Mouse (Mus musculus) layer of hippocampus, adult 18-20 months (tissue): ENCODE measurements around the gene Kcnh2. TPM values are rescaled to one million over a fixed set of nuclear protein-coding genes. Genes with fewer than 3 reads are reported as not detected.

ENCODE experiments used
- total RNA-seq, 2 experiments: library from RNA; stranded (reverse); gene quantifications; 2 replicates each; pipeline ENCODE4 v1.2.3; 2021

Gene Kcnh2
- total RNA-seq, 2 experiments from 2014 or later: 23.0 to 26.8 TPM

Other genes starting within 250 kb of the Kcnh2 start
- gene Nupl2, start 186.6 kb downstream of the Kcnh2 start, total RNA-seq: 1 to 10 TPM; 9.0 to 9.7 TPM
- gene Nos3, start 13.2 kb upstream of the Kcnh2 start, total RNA-seq: 1 to 10 TPM; 6.8 to 7.0 TPM
- 1 to 10 TPM; 3.0 to 3.7 TPM for gene Atg9b, start 40.5 kb upstream of the Kcnh2 start, total RNA-seq
- gene Abcb8, start 42.1 kb upstream of the Kcnh2 start, total RNA-seq: 10 to 100 TPM; 57.0 to 60.1 TPM
- under 1 TPM; 0.27 to 0.53 TPM for gene Asic3, start 61.8 kb upstream of the Kcnh2 start, total RNA-seq
- gene Cdk5, start 71.9 kb upstream of the Kcnh2 start, total RNA-seq: 100 to 1,000 TPM; 126 to 133 TPM
- 10 to 100 TPM; 30.1 to 30.8 TPM for gene Slc4a2, start 72.2 kb upstream of the Kcnh2 start, total RNA-seq
- gene Fastk, start 93.7 kb upstream of the Kcnh2 start, total RNA-seq: 100 to 1,000 TPM; 109 to 115 TPM
- gene Tmub1, start 96.2 kb upstream of the Kcnh2 start, total RNA-seq: 10 to 100 TPM; 21.8 to 23.7 TPM
- gene Agap3, start 100.6 kb upstream of the Kcnh2 start, total RNA-seq: 100 to 1,000 TPM; 673 to 687 TPM
- not detected for gene Gbx1, start 175.6 kb upstream of the Kcnh2 start, total RNA-seq
- under 1 TPM in 1 of 2 experiments, not detected in 1; 0.23 TPM for gene Asb10, start 189.4 kb upstream of the Kcnh2 start, total RNA-seq
- gene 4931409K22Rik, start 205.2 kb upstream of the Kcnh2 start, total RNA-seq: not detected
- 10 to 100 TPM; 82.5 to 83.6 TPM for gene Abcf2, start 225.9 kb upstream of the Kcnh2 start, total RNA-seq
- gene Chpf2, start 235.1 kb upstream of the Kcnh2 start, total RNA-seq: 10 to 100 TPM; 60.8 to 64.9 TPM